Mouse (Mus musculus) kidney, adult 18-20 months (tissue): ENCODE measurements around the gene March1.

Source experiments
- DNase-seq: peaks from one replicate; pipeline ENCODE4 v3.0.0; 2021

The March1 gene

GRCm38 (mm10) chr8:65617871-65618751 lies at the start of gene March1:
TSS of gene March1 (plus strand) at chr8:65617900.
- no peak for DNase-seq

- no peak for DNase-seq
These were observed 30.8 kb upstream of the March1 start for GRCm38 (mm10) chr8:65586909-65587308.

- no peak for DNase-seq
These were observed 14.5 kb upstream of the March1 start for GRCm38 (mm10) chr8:65603241-65603640.

GRCm38 (mm10) chr8:65609509-65609908 lies 8.2 kb upstream of the March1 start:
- DNase-seq, result no peak

GRCm38 (mm10) chr8:65618966-65619365 lies 1.3 kb downstream of the March1 start:
- no peak for DNase-seq

GRCm38 (mm10) chr8:65644931-65645330 lies 27.2 kb downstream of the March1 start:
- DNase-seq, result no peak

- no peak for DNase-seq
These were observed 27.8 kb downstream of the March1 start for GRCm38 (mm10) chr8:65645502-65645901.

- no peak for DNase-seq
These were observed 28.2 kb downstream of the March1 start for GRCm38 (mm10) chr8:65645945-65646344.

- DNase-seq, result no peak
These were observed 38.2 kb downstream of the March1 start for GRCm38 (mm10) chr8:65655924-65656323.

- no peak for DNase-seq
These were observed 44.2 kb downstream of the March1 start for GRCm38 (mm10) chr8:65661885-65662284.

GRCm38 (mm10) chr8:65665786-65666185 lies 48.1 kb downstream of the March1 start:
- no peak for DNase-seq

GRCm38 (mm10) chr8:65743066-65743465 lies 125.4 kb downstream of the March1 start:
- DNase-seq, result no peak

- DNase-seq, result no peak
These were observed 158.1 kb downstream of the March1 start for GRCm38 (mm10) chr8:65775815-65776214.

GRCm38 (mm10) chr8:65781156-65781555 lies 163.5 kb downstream of the March1 start:
- no peak for DNase-seq

- DNase-seq, result no peak
These were observed 195.3 kb downstream of the March1 start for GRCm38 (mm10) chr8:65812971-65813370.

GRCm38 (mm10) chr8:65922294-65923019 lies 304.8 kb downstream of the March1 start:
- no peak for DNase-seq

- no peak for DNase-seq
These were observed 339.2 kb downstream of the March1 start for GRCm38 (mm10) chr8:65956948-65957347.

GRCm38 (mm10) chr8:65957492-65957891 lies 339.8 kb downstream of the March1 start:
- no peak for DNase-seq

- no peak for DNase-seq
These were observed 349.0 kb downstream of the March1 start for GRCm38 (mm10) chr8:65966502-65967222.

GRCm38 (mm10) chr8:65967223-65967778 lies 349.6 kb downstream of the March1 start:
- no peak for DNase-seq

- no peak for DNase-seq
These were observed 359.2 kb downstream of the March1 start for GRCm38 (mm10) chr8:65976905-65977304.

- no peak for DNase-seq
These were observed 364.3 kb downstream of the March1 start for GRCm38 (mm10) chr8:65982039-65982438.

GRCm38 (mm10) chr8:65987665-65988064 lies 370.0 kb downstream of the March1 start:
- DNase-seq, result no peak
